Mouse (Mus musculus): ENCODE measurements around the gene Efcab7. TPM values are rescaled to one million over a fixed set of nuclear protein-coding genes. Genes with fewer than 3 reads are reported as not detected.

The Efcab7 gene
- polyA plus RNA-seq, 1 experiment = 2.7 TPM

DNA sequence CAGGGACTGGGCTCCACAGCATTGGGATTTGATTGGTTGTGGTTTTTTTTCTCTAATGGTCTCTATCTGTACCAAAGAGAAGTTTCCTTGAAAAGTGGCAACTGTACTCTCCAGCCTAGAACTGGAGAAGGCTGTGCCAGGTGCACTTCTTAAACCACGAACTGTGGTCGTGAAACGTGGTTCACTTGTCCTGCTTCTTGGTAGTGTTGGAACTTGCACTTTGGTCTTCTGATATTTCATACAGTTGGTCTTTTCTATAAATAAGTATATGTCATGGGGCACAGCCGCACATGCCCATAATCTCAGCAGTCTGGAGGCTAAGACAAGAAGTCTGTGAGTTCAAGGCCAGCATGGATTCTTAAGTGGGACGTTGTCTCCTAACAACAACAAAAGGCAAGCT, 107.3 kb downstream of the Efcab7 start:
- 62% methylated on average over 5 of the region's 5 CpGs for WGBS
- TF ChIP-seq CTCF (IDR thresholded peaks at IDR 0.05; ENCODE audit: control insufficient read depth, insufficient read depth, low read length) (no peak), POLR2A (IDR thresholded peaks at IDR 0.05; ENCODE audit: borderline replicate concordance, control insufficient read depth, low read depth, low read length) (no peak)
- Histone ChIP-seq H3K4me3 (replicated peaks; ENCODE audit: control insufficient read depth, low read depth, low read length) (no peak overlapping the region), H3K4me1 (ENCODE audit: control insufficient read depth, insufficient read depth, low read length) (no peaks in the 10 kb centered on the region; the same call in 1 of the 2 replicates), H3K27ac (ENCODE audit: control insufficient read depth, insufficient read depth, low read depth, low read length, poor library complexity) (no peak overlapping the region)

DNA sequence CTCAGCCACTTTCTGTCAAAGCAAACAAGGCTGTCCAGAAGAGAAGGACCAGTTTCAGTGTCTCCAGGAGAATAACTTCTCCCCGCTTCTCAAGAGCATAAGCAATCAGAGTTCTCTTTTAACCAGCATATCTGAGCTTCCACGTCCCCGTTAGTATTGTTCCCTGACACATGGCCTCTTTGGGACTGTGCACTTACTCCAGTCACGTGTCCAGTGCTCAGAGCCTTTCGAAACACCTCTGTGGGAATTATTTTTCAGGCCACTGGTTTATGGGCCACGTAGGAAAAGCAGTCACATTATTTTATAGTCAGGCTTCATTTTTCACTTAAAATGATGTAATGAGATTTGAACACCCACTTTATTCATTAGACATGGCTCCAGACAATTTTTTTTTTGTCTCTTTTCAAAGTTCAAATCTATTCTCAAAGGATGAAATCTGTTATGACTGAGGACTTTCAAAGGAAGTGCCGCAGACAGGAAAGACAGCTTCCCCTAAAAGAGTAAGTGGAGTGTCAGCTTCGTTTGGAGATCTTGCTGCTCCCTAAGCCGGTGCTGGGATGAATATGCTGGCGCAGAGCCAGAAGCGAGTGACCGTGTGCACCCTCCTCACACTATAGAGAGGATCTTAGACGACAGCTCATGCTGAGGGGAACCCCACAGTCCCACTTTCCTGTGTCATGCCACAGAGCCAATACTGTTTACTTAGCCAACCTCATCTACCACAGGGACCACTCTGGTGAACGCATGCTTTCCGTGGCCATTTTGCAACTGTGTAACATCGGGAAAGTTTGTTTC, 110.9 kb downstream of the Efcab7 start:
- Histone ChIP-seq H3K27ac (ENCODE audit: control insufficient read depth, insufficient read depth, low read depth, low read length, poor library complexity) (no peak overlapping the region), H3K4me1 (ENCODE audit: control insufficient read depth, insufficient read depth, low read length) (no peaks in the 10 kb centered on the region; the same call in 1 of the 2 replicates), H3K4me3 (replicated peaks; ENCODE audit: control insufficient read depth, low read depth, low read length) (no peak overlapping the region)
- WGBS = 53% methylated on average over 16 of the region's 16 CpGs
- TF ChIP-seq CTCF (IDR thresholded peaks at IDR 0.05; ENCODE audit: control insufficient read depth, insufficient read depth, low read length) = no peak
- TF ChIP-seq POLR2A (IDR thresholded peaks at IDR 0.05; ENCODE audit: borderline replicate concordance, control insufficient read depth, low read depth, low read length) = no peak

DNA sequence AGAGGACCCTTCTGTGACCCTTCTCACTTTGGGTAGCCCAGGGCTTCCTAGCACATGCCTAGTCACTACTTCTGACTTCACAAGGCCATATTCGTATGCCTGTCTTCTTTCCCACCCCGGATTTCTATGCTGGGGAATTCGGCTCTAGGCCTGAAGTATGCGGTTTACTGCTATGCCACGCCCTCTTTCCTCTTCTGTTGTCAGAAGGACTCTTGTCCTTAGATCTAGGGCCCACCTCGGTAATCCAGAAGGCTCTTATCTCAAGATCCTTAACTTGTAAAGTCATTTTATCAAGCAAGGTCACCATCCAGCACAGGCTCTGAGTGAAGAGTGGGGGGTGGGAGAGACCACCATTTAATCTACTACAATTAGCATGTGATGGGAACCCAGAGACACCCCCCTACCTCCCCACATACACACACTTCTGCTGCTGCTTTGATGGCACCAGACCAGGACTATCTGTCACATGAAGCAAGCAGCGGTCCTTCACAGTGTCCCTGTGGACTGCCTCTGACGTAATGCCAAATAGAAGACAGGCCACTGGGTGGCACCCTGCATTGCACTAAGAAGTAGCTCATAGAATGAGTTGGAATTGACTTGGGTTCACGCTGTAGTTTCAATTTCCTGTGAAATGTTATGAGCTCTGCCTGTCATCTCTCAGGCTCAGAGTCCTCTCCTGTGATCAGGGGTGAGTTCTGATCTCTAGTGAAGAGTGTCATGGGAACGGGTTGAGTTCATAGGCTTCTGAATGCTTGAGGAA, 112.8 kb downstream of the Efcab7 start:
- WGBS = 68% methylated on average over 10 of the region's 10 CpGs
- no peak overlapping the region for H3K27ac ChIP-seq (ENCODE audit: control insufficient read depth, insufficient read depth, low read depth, low read length, poor library complexity)
- H3K4me1 ChIP-seq (ENCODE audit: control insufficient read depth, insufficient read depth, low read length) = no peaks in the 10 kb centered on the region; the same call in 1 of the 2 replicates
- no peak overlapping the region for H3K4me3 ChIP-seq (replicated peaks; ENCODE audit: control insufficient read depth, low read depth, low read length)
- TF ChIP-seq POLR2A (IDR thresholded peaks at IDR 0.05; ENCODE audit: borderline replicate concordance, control insufficient read depth, low read depth, low read length) (no peak), CTCF (IDR thresholded peaks at IDR 0.05; ENCODE audit: control insufficient read depth, insufficient read depth, low read length) (no peak)

DNA sequence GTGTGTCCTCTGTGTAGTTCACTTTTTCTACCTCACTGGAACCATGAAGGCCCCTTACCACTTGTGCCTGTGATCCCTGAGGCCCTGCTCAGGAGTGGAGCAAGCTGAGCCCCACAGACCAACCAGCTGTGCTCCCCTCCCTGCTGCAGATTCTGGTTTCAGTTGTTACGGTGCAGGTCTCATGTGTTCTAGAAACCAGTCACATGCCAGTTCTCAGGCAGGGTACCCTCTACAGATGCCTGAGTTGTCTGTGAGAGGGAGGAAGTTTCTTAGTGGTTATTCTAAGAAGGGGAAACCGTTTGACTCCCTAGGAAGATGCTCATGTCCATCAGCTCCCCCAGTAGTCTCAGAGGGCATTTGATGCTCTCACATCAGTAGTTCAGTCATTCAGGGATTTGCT, 115.6 kb downstream of the Efcab7 start:
- 41% methylated on average over 2 of the region's 2 CpGs for WGBS
- H3K4me3 ChIP-seq (replicated peaks; ENCODE audit: control insufficient read depth, low read depth, low read length) = no peak overlapping the region
- H3K27ac ChIP-seq (ENCODE audit: control insufficient read depth, insufficient read depth, low read depth, low read length, poor library complexity) = no peak overlapping the region
- H3K4me1 ChIP-seq (ENCODE audit: control insufficient read depth, insufficient read depth, low read length) = no peaks in the 10 kb centered on the region; the same call in 1 of the 2 replicates
- TF ChIP-seq POLR2A (IDR thresholded peaks at IDR 0.05; ENCODE audit: borderline replicate concordance, control insufficient read depth, low read depth, low read length) = no peak
- TF ChIP-seq CTCF (IDR thresholded peaks at IDR 0.05; ENCODE audit: control insufficient read depth, insufficient read depth, low read length) = no peak

DNA sequence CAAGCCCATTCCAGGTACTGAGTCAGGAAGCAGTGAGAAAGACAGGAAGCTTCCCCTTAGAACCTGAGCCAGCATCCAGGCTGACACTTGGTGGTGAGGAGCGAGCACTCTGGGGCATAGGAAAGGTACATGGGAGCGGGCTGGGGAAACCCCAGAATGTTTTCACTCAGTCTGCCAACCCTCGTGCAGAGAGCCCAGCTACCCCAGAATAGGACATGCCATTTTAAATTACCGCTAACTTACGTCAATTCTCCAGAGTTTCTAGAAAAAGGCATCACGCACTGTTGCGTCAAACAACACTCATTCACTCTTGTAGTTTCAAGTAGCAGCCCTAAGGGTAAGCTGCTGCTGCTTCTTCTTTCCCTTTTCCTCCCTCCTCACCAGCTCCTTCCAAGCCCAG, 116.0 kb downstream of the Efcab7 start:
- 85% methylated on average over 7 of the region's 7 CpGs for WGBS
- no peak for TF ChIP-seq CTCF (IDR thresholded peaks at IDR 0.05; ENCODE audit: control insufficient read depth, insufficient read depth, low read length)
- no peak for TF ChIP-seq POLR2A (IDR thresholded peaks at IDR 0.05; ENCODE audit: borderline replicate concordance, control insufficient read depth, low read depth, low read length)
- Histone ChIP-seq H3K4me1 (ENCODE audit: control insufficient read depth, insufficient read depth, low read length) (no peaks in the 10 kb centered on the region; the same call in 1 of the 2 replicates), H3K27ac (ENCODE audit: control insufficient read depth, insufficient read depth, low read depth, low read length, poor library complexity) (no peak overlapping the region), H3K4me3 (replicated peaks; ENCODE audit: control insufficient read depth, low read depth, low read length) (no peak overlapping the region)

DNA sequence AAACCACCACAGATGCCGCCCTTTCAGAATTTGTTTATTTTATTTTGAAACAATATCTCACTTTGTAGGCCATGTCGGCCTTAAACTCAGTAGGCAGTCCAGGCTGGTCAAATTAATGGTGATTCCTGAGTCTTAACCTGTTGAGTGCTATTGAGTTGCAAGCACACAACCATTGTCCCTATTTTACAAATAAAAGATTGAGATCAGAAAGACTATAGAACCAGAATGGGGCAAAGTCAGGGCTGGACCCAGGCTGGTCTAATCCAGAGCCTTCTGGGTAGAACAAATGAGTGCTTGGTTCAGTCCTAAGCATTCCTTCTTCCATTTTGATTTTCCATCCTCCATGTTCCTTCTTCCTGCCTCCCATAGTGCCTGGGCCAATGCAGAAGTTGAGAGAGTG, 117.5 kb downstream of the Efcab7 start:
- WGBS = 75% methylated on average over 2 of the region's 2 CpGs
- H3K27ac ChIP-seq (ENCODE audit: control insufficient read depth, insufficient read depth, low read depth, low read length, poor library complexity) = no peak overlapping the region
- no peak overlapping the region for H3K4me3 ChIP-seq (replicated peaks; ENCODE audit: control insufficient read depth, low read depth, low read length)
- TF ChIP-seq CTCF (IDR thresholded peaks at IDR 0.05; ENCODE audit: control insufficient read depth, insufficient read depth, low read length) (no peak), POLR2A (IDR thresholded peaks at IDR 0.05; ENCODE audit: borderline replicate concordance, control insufficient read depth, low read depth, low read length) (no peak)
- no peaks in the 10 kb centered on the region; the same call in 1 of the 2 replicates for H3K4me1 ChIP-seq (ENCODE audit: control insufficient read depth, insufficient read depth, low read length)

DNA sequence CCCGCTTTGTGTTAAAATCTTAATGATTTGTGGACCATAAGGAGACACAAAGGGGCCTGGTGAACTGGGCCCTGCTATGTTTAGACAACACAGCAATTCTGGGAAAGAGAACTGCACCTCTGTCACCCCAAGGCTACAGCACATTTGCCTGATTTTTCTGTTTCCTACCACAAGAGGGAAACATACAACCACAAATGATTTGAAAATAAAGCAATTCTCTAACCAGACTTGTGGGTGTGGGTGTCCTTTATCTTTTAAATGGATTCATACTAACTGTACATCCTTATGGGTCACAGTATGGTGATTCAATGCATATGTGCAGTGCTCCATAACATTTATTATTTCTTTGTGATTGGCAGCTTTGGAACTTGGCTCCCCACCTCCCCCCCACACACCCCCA, 118.2 kb downstream of the Efcab7 start:
- TF ChIP-seq POLR2A (IDR thresholded peaks at IDR 0.05; ENCODE audit: borderline replicate concordance, control insufficient read depth, low read depth, low read length) (no peak), CTCF (IDR thresholded peaks at IDR 0.05; ENCODE audit: control insufficient read depth, insufficient read depth, low read length) (no peak)
- WGBS = 82% methylated on average over 1 of the region's 1 CpGs
- Histone ChIP-seq H3K27ac (ENCODE audit: control insufficient read depth, insufficient read depth, low read depth, low read length, poor library complexity) (no peak overlapping the region), H3K4me1 (ENCODE audit: control insufficient read depth, insufficient read depth, low read length) (no peaks in the 10 kb centered on the region; the same call in 1 of the 2 replicates), H3K4me3 (replicated peaks; ENCODE audit: control insufficient read depth, low read depth, low read length) (no peak overlapping the region)

DNA sequence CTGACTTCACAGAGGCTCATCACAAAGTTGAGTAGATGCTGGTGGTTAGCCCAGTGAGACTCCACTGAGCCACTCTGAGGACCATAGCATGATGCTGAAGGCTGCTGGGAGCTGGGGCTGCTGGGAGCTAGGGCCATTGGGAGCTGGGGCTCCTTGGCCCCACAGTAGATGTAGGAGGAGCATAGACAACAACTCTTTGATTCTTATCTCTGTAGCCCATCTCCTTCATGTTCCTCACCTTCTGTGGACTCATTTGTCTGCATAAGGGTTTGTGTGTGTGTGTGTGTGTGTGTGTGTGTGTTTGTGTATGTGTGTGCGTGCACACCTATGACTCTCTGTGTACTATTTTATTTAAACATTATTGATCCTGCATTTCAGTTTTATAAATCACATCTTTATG, 118.9 kb downstream of the Efcab7 start:
- TF ChIP-seq CTCF (IDR thresholded peaks at IDR 0.05; ENCODE audit: control insufficient read depth, insufficient read depth, low read length) = no peak
- no peak for TF ChIP-seq POLR2A (IDR thresholded peaks at IDR 0.05; ENCODE audit: borderline replicate concordance, control insufficient read depth, low read depth, low read length)

More for the DNA sequence above, 118.9 kb downstream of the Efcab7 start:
- 91% methylated on average over 1 of the region's 1 CpGs for WGBS
- Histone ChIP-seq H3K27ac (ENCODE audit: control insufficient read depth, insufficient read depth, low read depth, low read length, poor library complexity) (no peak overlapping the region), H3K4me3 (replicated peaks; ENCODE audit: control insufficient read depth, low read depth, low read length) (no peak overlapping the region), H3K4me1 (ENCODE audit: control insufficient read depth, insufficient read depth, low read length) (no peaks in the 10 kb centered on the region; the same call in 1 of the 2 replicates)
